Mouse (Mus musculus) CH12.LX (cell line): ENCODE results near the gene Gamt. TPM values are rescaled to one million over a fixed set of nuclear protein-coding genes. Genes with fewer than 3 reads are reported as not detected.

Experiments used
- DNase-seq: peaks from one replicate; pipeline ENCODE4 v3.0.0-alpha.2; 2013; ENCODE audit errors: extremely low read depth
- H3K27ac ChIP-seq: 2 replicates; pipeline ENCODE4 v1.5.1; 2012; ENCODE audit warnings: low read depth, mild to moderate bottlenecking, control low read depth, moderate library complexity; ENCODE audit not compliant: insufficient read depth
- H3K27me3 ChIP-seq: replicated peaks from 2 replicates; pipeline ENCODE3; 2012; ENCODE audit warnings: inconsistent platforms
- H3K36me3 ChIP-seq, 2 experiments: replicated peaks in 1 of 2; 2 replicates each; pipeline versions ENCODE3 to v1.6.1; 2012; ENCODE audit warnings: inconsistent platforms in 1 of 2, low read length in 1 of 2, mild to moderate bottlenecking in 1 of 2, mixed read lengths in 1 of 2, moderate library complexity in 1 of 2; ENCODE audit not compliant: control insufficient read depth in 1 of 2, insufficient read depth in 1 of 2
- H3K4me1 ChIP-seq, 2 experiments: 2 replicates each; pipeline ENCODE4 v1.6.1; 2012; ENCODE audit warnings: inconsistent platforms in 1 of 2, moderate library complexity in 1 of 2; ENCODE audit not compliant: insufficient read depth in 2 of 2, control insufficient read depth in 1 of 2
- H3K4me2 ChIP-seq: 2 replicates; pipeline ENCODE4 v1.6.1; 2012; ENCODE audit warnings: low read depth, mild to moderate bottlenecking, control low read depth; ENCODE audit not compliant: poor library complexity, insufficient read depth, severe bottlenecking
- H3K4me3 ChIP-seq, 3 experiments: fragments of 150-350 bp in 1 of 3; sonication (generic) in 1 of 3; replicated peaks in 1 of 3; 2 replicates each; pipeline versions ENCODE3 to v1.5.1; 2011 to 2012; ENCODE audit warnings: low read depth in 2 of 3, low read length in 2 of 3, mild to moderate bottlenecking in 2 of 3, moderate library complexity in 2 of 3, control low read depth in 1 of 3, improper control_type of control experiment in 1 of 3, inconsistent platforms in 1 of 3, mixed read lengths in 1 of 3; ENCODE audit not compliant: poor library complexity in 1 of 3
- H3K79me2 ChIP-seq: replicated peaks from 2 replicates; pipeline ENCODE4 v1.6.1; 2012; ENCODE audit warnings: mild to moderate bottlenecking, moderate library complexity; ENCODE audit not compliant: control insufficient read depth, poor library complexity, insufficient read depth, severe bottlenecking; ENCODE audit errors: extremely low read depth
- H3K9ac ChIP-seq: 2 replicates; pipeline ENCODE4 v1.6.1; 2012; ENCODE audit warnings: low read depth, mild to moderate bottlenecking, control low read depth, moderate library complexity; ENCODE audit not compliant: insufficient read depth
- H3K9me3 ChIP-seq: replicated peaks from 2 replicates; pipeline ENCODE3; 2012; ENCODE audit warnings: low read length, inconsistent platforms, mixed read lengths
- CHD1 ChIP-seq: IDR thresholded peaks from 2 replicates; pipeline ENCODE4 v1.6.1; 2012; ENCODE audit warnings: low read depth, low read length, improper control_type of control experiment, inconsistent platforms
- CHD2 ChIP-seq: IDR thresholded peaks from 2 replicates; pipeline ENCODE4 v1.6.1; 2011; ENCODE audit warnings: low read length, improper control_type of control experiment
- CTCF ChIP-seq, 2 experiments: IDR thresholded peaks in 1 of 2; conservative IDR thresholded peaks in 1 of 2; 2 replicates each; pipeline ENCODE4 v1.5.1; 2011 to 2012; ENCODE audit warnings: low read depth in 2 of 2, low read length in 2 of 2, improper control_type of control experiment in 1 of 2, inconsistent platforms in 1 of 2, mild to moderate bottlenecking in 1 of 2, moderate library complexity in 1 of 2
- E2F4 ChIP-seq: IDR thresholded peaks from 2 replicates; pipeline ENCODE4 v1.6.1; 2011; ENCODE audit warnings: low read depth, low read length, improper control_type of control experiment; ENCODE audit not compliant: insufficient replicate concordance
- ELF1 ChIP-seq: IDR thresholded peaks from 2 replicates; pipeline ENCODE4 v1.6.1; 2014; ENCODE audit warnings: low read depth, mild to moderate bottlenecking, inconsistent platforms, low read length, improper control_type of control experiment
- EP300 ChIP-seq: IDR thresholded peaks from 2 replicates; pipeline ENCODE4 v1.6.1; 2011; ENCODE audit warnings: low read length, improper control_type of control experiment
- GABPA ChIP-seq: IDR thresholded peaks from 2 replicates; pipeline ENCODE4 v1.6.1; 2012; ENCODE audit warnings: low read depth, low read length, improper control_type of control experiment, inconsistent platforms; ENCODE audit not compliant: insufficient replicate concordance
- HCFC1 ChIP-seq: IDR thresholded peaks from 2 replicates; pipeline ENCODE4 v1.6.1; 2012; ENCODE audit warnings: low read depth, mild to moderate bottlenecking, inconsistent platforms, low read length, improper control_type of control experiment
- IRF4 ChIP-seq: IDR thresholded peaks from 2 replicates; pipeline ENCODE4 v1.6.1; 2014; ENCODE audit warnings: low read depth, mild to moderate bottlenecking, inconsistent platforms, low read length, improper control_type of control experiment
- JUN ChIP-seq: IDR thresholded peaks from 2 replicates; pipeline ENCODE4 v1.6.1; 2011; ENCODE audit warnings: low read depth, mild to moderate bottlenecking, low read length, improper control_type of control experiment, moderate library complexity; ENCODE audit not compliant: insufficient read depth
- JUND ChIP-seq: conservative IDR thresholded peaks from 2 replicates; pipeline ENCODE4 v1.6.1; 2011; ENCODE audit warnings: low read depth, low read length, improper control_type of control experiment
- KAT2A ChIP-seq: IDR thresholded peaks from 2 replicates; pipeline ENCODE4 v1.6.1; 2012; ENCODE audit warnings: low read length, improper control_type of control experiment, inconsistent platforms; ENCODE audit not compliant: insufficient replicate concordance
- MAX ChIP-seq: IDR thresholded peaks from 2 replicates; pipeline ENCODE4 v1.6.1; 2011; ENCODE audit warnings: low read length, improper control_type of control experiment
- MAZ ChIP-seq: IDR thresholded peaks from 2 replicates; pipeline ENCODE4 v1.6.1; 2012; ENCODE audit warnings: low read depth, mild to moderate bottlenecking, inconsistent platforms, low read length, improper control_type of control experiment, moderate library complexity
- MEF2A ChIP-seq: IDR thresholded peaks from 2 replicates; pipeline ENCODE4 v1.6.1; 2014; ENCODE audit warnings: low read depth, mild to moderate bottlenecking, inconsistent platforms, low read length, improper control_type of control experiment, borderline replicate concordance
- MXI1 ChIP-seq: IDR thresholded peaks from 2 replicates; pipeline ENCODE4 v1.6.1; 2011; ENCODE audit warnings: mild to moderate bottlenecking, low read depth, low read length, improper control_type of control experiment
- MYC ChIP-seq: IDR thresholded peaks from 2 replicates; pipeline ENCODE4 v1.6.1; 2011; ENCODE audit warnings: low read depth, mild to moderate bottlenecking, improper control_type of control experiment, low read length
- NELFE ChIP-seq: IDR thresholded peaks from 2 replicates; pipeline ENCODE4 v1.6.1; 2011; ENCODE audit warnings: low read depth, low read length, improper control_type of control experiment
- NRF1 ChIP-seq: IDR thresholded peaks from 2 replicates; pipeline ENCODE4 v1.6.1; 2014; ENCODE audit warnings: low read depth, mild to moderate bottlenecking, inconsistent platforms, low read length, improper control_type of control experiment, moderate library complexity
- PAX5 ChIP-seq: IDR thresholded peaks from 2 replicates; pipeline ENCODE4 v1.6.1; 2012; ENCODE audit warnings: low read length, inconsistent platforms, mixed read lengths
- POLR2A ChIP-seq: IDR thresholded peaks from 2 replicates; pipeline ENCODE4 v1.6.1; 2011; ENCODE audit warnings: low read depth, mild to moderate bottlenecking, improper control_type of control experiment, low read length
- POLR2AphosphoS2 ChIP-seq: IDR thresholded peaks from 2 replicates; pipeline ENCODE4 v1.6.1; 2011; ENCODE audit warnings: low read depth, low read length, improper control_type of control experiment
- RAD21 ChIP-seq: IDR thresholded peaks from 2 replicates; pipeline ENCODE4 v1.6.1; 2011; ENCODE audit warnings: low read depth, mild to moderate bottlenecking, low read length, improper control_type of control experiment, moderate library complexity
- RCOR1 ChIP-seq: conservative IDR thresholded peaks from 2 replicates; pipeline ENCODE4 v1.6.1; 2012; ENCODE audit warnings: low read depth, mild to moderate bottlenecking, inconsistent platforms, low read length, improper control_type of control experiment
- SIN3A ChIP-seq: IDR thresholded peaks from 2 replicates; pipeline ENCODE4 v1.6.1; 2012; ENCODE audit warnings: low read length, improper control_type of control experiment, inconsistent platforms
- SMC3 ChIP-seq: IDR thresholded peaks from 2 replicates; pipeline ENCODE4 v1.6.1; 2011; ENCODE audit warnings: low read depth, low read length, improper control_type of control experiment
- TBP ChIP-seq: conservative IDR thresholded peaks from 2 replicates; pipeline ENCODE4 v1.6.1; 2011; ENCODE audit warnings: low read depth, low read length, improper control_type of control experiment
- TCF12 ChIP-seq: IDR thresholded peaks from 2 replicates; pipeline ENCODE4 v1.6.1; 2014; ENCODE audit warnings: low read depth, mild to moderate bottlenecking, inconsistent platforms, low read length, improper control_type of control experiment
- UBTF ChIP-seq: IDR thresholded peaks from 2 replicates; pipeline ENCODE4 v1.6.1; 2012; ENCODE audit warnings: low read depth, mild to moderate bottlenecking, inconsistent platforms, low read length, improper control_type of control experiment, moderate library complexity
- ZC3H11A ChIP-seq: IDR thresholded peaks from 2 replicates; pipeline ENCODE4 v1.6.1; 2012; ENCODE audit warnings: low read depth, mild to moderate bottlenecking, inconsistent platforms, low read length, improper control_type of control experiment
- ZKSCAN1 ChIP-seq: IDR thresholded peaks from 2 replicates; pipeline ENCODE4 v1.6.1; 2012; ENCODE audit warnings: low read depth, inconsistent platforms, low read length, improper control_type of control experiment, borderline replicate concordance
- ZMIZ1 ChIP-seq: IDR thresholded peaks from 2 replicates; pipeline ENCODE4 v1.6.1; 2012; ENCODE audit warnings: low read depth, mild to moderate bottlenecking, inconsistent platforms, low read length, improper control_type of control experiment
- ZNF384 ChIP-seq: IDR thresholded peaks from 2 replicates; pipeline ENCODE4 v1.6.1; 2012; ENCODE audit warnings: low read depth, low read length, improper control_type of control experiment, inconsistent platforms
- dilution Hi-C: fragments of 300-500 bp; cut with MboI; formaldehyde crosslinking; loops from 2 replicates; pipeline ENCODE4 v1.14.3; 2020; ENCODE audit warnings: low sequenced_read_pairs; ENCODE audit not compliant: extremely low pct_unique_long_range_greater_than_20kb, extremely low pct_ligation_motif_present
- in situ Hi-C: fragments of 300-500 bp; cut with MboI; formaldehyde crosslinking; loops from 3 replicates; pipeline ENCODE4 v1.14.3; 2019; ENCODE audit warnings: low sequenced_read_pairs, low pct_ligation_motif_present, low pct_unique_long_range_greater_than_20kb, mixed read lengths
- polyA plus RNA-seq: library from polyadenylated mRNA; unstranded; fragments of >175 nt; gene quantifications from 2 replicates; pipeline ENCODE4 v1.2.1, GENCODE M21; 2012; ENCODE audit warnings: low read depth; ENCODE audit not compliant: insufficient read length
- total RNA-seq, 2 experiments: library from RNA; depleted of rRNA; stranded (reverse); fragments of 300-350 nt in 1 of 2; fragments of >200 nt in 1 of 2; gene quantifications; 2 replicates each; pipeline ENCODE4 v1.2.3; 2012 to 2014

Gene Gamt
- total and polyA plus RNA-seq, 3 experiments, result 0.24 to 0.30 TPM; not detected in 1

- H3K4me2 ChIP-seq, result peak within 1 kb of the TSS; percentile 72
- H3K27me3 ChIP-seq, result peaks cover 1% of the 10 kb centered on the region
- H3K79me2 ChIP-seq, result peaks cover 17% of the 10 kb centered on the region
- peak within 1 kb of the TSS; percentile 77 to 99 (median 84) for H3K4me3 ChIP-seq
- peaks cover 30 to 47% of the 10 kb centered on the region in 2 experiments for H3K36me3 ChIP-seq
- TF ChIP-seq ZC3H11A (no peak), MEF2A (peak; percentile 85), CHD1 (peak; percentile 43; the same call in 1 of the 2 replicates), CHD2 (peak; percentile 99), SIN3A (peak; percentile 68; the same call in 1 of the 2 replicates), MYC (peak; percentile 94), ELF1 (peak; percentile 93), POLR2AphosphoS2 (peak; percentile 97), MXI1 (peak; percentile 90), EP300 (no peak), ZMIZ1 (peak; percentile 98), TBP (peak; percentile 96), JUND (no peak), NELFE (peak; percentile 99), UBTF (0 out of 2 replicates have a peak, but pooled peaks have one; percentile 36), SMC3 (peak; percentile 31; the same call in 1 of the 2 replicates), IRF4 (peak; percentile 74), PAX5 (no peak), MAZ (peak; percentile 70; the same call in 1 of the 2 replicates), RCOR1 (no peak), HCFC1 (peak; percentile 92), CTCF (conservative IDR thresholded peaks at IDR 0.05 in 1 of 2, IDR thresholded peaks at IDR 0.05 in 1 of 2; ENCODE audit: low read depth in 2 of 2, low read length in 2 of 2) (peak in 1 of 2 experiments; percentile 85; a peak in 2 of 4 replicates), NRF1 (peak; percentile 88), ZNF384 (no peak), MAX (peak; percentile 90), E2F4 (no peak), JUN (no peak), ZKSCAN1 (no peak), GABPA (peak; percentile 85), POLR2A (peak; percentile 99), RAD21 (no peak; the same call in 1 of the 2 replicates), TCF12 (peak; percentile 99), KAT2A (peak; percentile 95)
- peak; percentile 97 for DNase-seq
- in situ Hi-C loops, result no loop called here
- peak within 1 kb of the TSS; percentile 94 for H3K9ac ChIP-seq
- H3K4me1 ChIP-seq, result peaks cover 8 to 43% of the 10 kb centered on the region in 2 experiments; a peak in 3 of 4 replicates
- peaks cover 3% of the 10 kb centered on the region for H3K9me3 ChIP-seq
- dilution Hi-C loops, result no loop called here
- peak within 1 kb of the TSS; percentile 47 for H3K27ac ChIP-seq
Observed at GRCm38 (mm10) chr10:80292251-80293146, 31.7 kb upstream of the Gamt start, which contains the start of gene Rps15. Rps15 (plus strand) TSS chr10:80292453.
